7 mouse cellular contexts compared by ENCODE assay signal in genomic region chr12:55446746-55447395, GRCm38 (mm10). TPM values are rescaled to one million over a fixed set of nuclear protein-coding genes. Genes with fewer than 3 reads are reported as not detected.
DNase-seq lines count a peak whose midpoint lies in the region.

No protein-coding gene starts in this region.

- H3K4me1 ChIP-seq in embryonic facial prominence, embryonic 10.5 days = peaks cover 44% of the 10 kb centered on the region
- H3K4me1 ChIP-seq in midbrain, embryonic 10.5 days = peaks cover 45% of the 10 kb centered on the region

- intact Hi-C loops in left cerebral cortex, postnatal 4 days (cut with DNase I) = no loop called here

- peak overlapping the region; percentile 18; the same call in 1 of the 2 replicates for H3K4me3 ChIP-seq in embryonic facial prominence, embryonic 10.5 days
- 0 out of 2 replicates have a peak overlapping the region, but pooled peaks have one; percentile 2 for H3K4me3 ChIP-seq in midbrain, embryonic 10.5 days

- peak; percentile 80 for DNase-seq in adrenal gland, postnatal 10 days
- DNase-seq in embryonic facial prominence, embryonic 10.5 days (ENCODE audit: low spot score) = peak; percentile 73
- peak; percentile 99 for DNase-seq in heart, adult 11 months
- DNase-seq in kidney, adult 11 months = peak; percentile 75
- DNase-seq in left cerebral cortex, postnatal 4 days = peak; percentile 91
- DNase-seq in midbrain, embryonic 10.5 days (ENCODE audit: low spot score) = peak; percentile 51
- peak; percentile 89 to 91 for DNase-seq in right cerebral cortex, postnatal 36 days (ENCODE audit: low spot score in 2 of 2)

- H3K27me3 ChIP-seq in embryonic facial prominence, embryonic 10.5 days (replicated peaks; ENCODE audit: low read depth, poor library complexity, severe bottlenecking) = no peaks in the 10 kb centered on the region
- H3K27me3 ChIP-seq in midbrain, embryonic 10.5 days (ENCODE audit: low read depth, poor library complexity, severe bottlenecking) = no peaks in the 10 kb centered on the region; the same call in 1 of the 2 replicates

- WGBS in embryonic facial prominence, embryonic 10.5 days = 25% methylated on average over 13 of the region's 13 CpGs
- 50% methylated on average over 13 of the region's 13 CpGs for WGBS in midbrain, embryonic 10.5 days

- peak overlapping the region; percentile 85 for H3K27ac ChIP-seq in embryonic facial prominence, embryonic 10.5 days (replicated peaks)
- H3K27ac ChIP-seq in midbrain, embryonic 10.5 days (replicated peaks) = peak overlapping the region; percentile 76

- H3K9me3 ChIP-seq in embryonic facial prominence, embryonic 10.5 days = no peaks in the 10 kb centered on the region
- no peaks in the 10 kb centered on the region for H3K9me3 ChIP-seq in midbrain, embryonic 10.5 days (replicated peaks)

- no peaks in the 10 kb centered on the region for H3K36me3 ChIP-seq in embryonic facial prominence, embryonic 10.5 days (replicated peaks)
- H3K36me3 ChIP-seq in midbrain, embryonic 10.5 days = no peaks in the 10 kb centered on the region

RNA-seq across cellular contexts. Expression of gene Nfkbia, which starts 45.6 kb away (rescaled TPM):
- total RNA-seq in adrenal gland, postnatal 10 days (2021) = 10 to 100 TPM; 83.4 to 91.1 TPM
- 44.6 and 55.2 TPM in 2 replicates for polyA plus RNA-seq in embryonic facial prominence, embryonic 10.5 days (2016; fragmentation: Nextera tagmentation; extraction: Ambion mirVana)
- total RNA-seq in left cerebral cortex, postnatal 4 days (2021) = 10 to 100 TPM; 26.8 to 33.6 TPM
- 39.0 and 43.8 TPM in 2 replicates for polyA plus RNA-seq in midbrain, embryonic 10.5 days (2016; fragmentation: Nextera tagmentation; extraction: Ambion mirVana)

Comparison
In these comparisons a context has a peak if more than half of its experiments do, and no peak if none do; other contexts are left out.
1. Peak in every context shown above with its lines: DNase-seq, H3K4me3 ChIP-seq and H3K27ac ChIP-seq.